Mouse (Mus musculus): ENCODE results near the gene Sdcbp2. TPM values are rescaled to one million over a fixed set of nuclear protein-coding genes. Genes with fewer than 3 reads are reported as not detected.

The Sdcbp2 gene
- polyA plus RNA-seq, 2 experiments = 1.6 to 2.0 TPM

DNA sequence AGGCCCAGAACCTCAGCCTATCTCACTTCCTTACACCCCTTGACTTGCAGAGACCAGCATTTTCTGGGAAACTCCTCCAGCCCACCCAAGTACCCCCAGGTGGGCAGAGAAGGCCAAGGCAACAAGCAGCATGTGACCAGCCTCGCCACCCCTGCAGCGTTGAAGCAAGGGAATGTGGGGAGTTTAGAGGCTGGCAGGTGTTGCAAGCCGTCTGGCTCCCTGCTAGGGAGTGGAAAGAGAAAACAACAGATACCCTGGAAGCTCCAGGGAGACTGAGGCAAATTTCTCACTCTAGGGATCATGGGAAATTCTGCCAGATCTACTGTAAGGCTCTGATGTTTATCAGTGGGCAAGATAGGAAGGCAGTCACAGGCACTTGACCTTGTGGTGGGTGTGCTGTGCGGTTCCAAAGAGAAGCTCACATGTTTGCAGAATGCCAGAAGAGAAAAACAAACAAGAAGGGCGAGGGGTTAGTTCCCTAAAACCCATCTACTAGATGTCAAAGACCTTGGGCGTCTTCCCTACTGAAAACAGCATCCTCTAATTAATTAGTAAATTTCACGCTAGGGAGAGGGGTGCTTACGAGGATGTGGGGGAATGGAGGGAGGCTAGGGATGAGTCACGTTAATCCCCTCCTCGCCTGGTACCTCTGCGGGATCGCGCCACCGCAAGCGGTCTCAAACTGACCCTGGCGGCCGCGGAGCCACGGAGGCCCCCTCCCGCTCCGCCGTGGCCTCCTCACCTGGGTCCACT is 59.2 kb downstream of the Sdcbp2 start:
- DNase-seq (ENCODE audit: low spot score) = no peak
- Histone ChIP-seq H3K27ac (replicated peaks; ENCODE audit: low read depth, low read length) (no peak overlapping the region), H3K27me3 (ENCODE audit: control insufficient read depth, insufficient read depth, low read length) (peaks cover 23% of the 10 kb centered on the region; the same call in 1 of the 2 replicates), H3K36me3 (ENCODE audit: control insufficient read depth, insufficient read depth, low read length) (no peaks in the 10 kb centered on the region), H3K9me3 (ENCODE audit: control insufficient read depth, low read length) (no peaks in the 10 kb centered on the region), H3K4me2 (replicated peaks; ENCODE audit: low read depth, low read length, severe bottlenecking) (peak overlapping the region; percentile 97), H3K4me1 (ENCODE audit: control insufficient read depth, insufficient read depth, low read length) (peaks cover 3% of the 10 kb centered on the region; the same call in 1 of the 2 replicates), H3K4me3 (replicated peaks; ENCODE audit: low read length) (peak overlapping the region; percentile 63), H3K9ac (ENCODE audit: low read depth, low read length, severe bottlenecking) (peak overlapping the region; percentile 68)
- no peak for TF ChIP-seq POLR2A (IDR thresholded peaks at IDR 0.05; ENCODE audit: borderline replicate concordance, extremely low read depth, insufficient read depth, insufficient read length)
- WGBS = 3% methylated on average over 22 of the region's 22 CpGs
- ATAC-seq (ENCODE audit: low FRiP score, low read depth) = no peak

- ATAC-seq (ENCODE audit: low FRiP score, low read depth) (peak; percentile 70; the same call in 1 of the 2 replicates), DNase-seq (ENCODE audit: low spot score) (peak; percentile 15)
- Histone ChIP-seq H3K4me1 (ENCODE audit: control insufficient read depth, insufficient read depth, low read length) (peaks cover 3% of the 10 kb centered on the region; the same call in 1 of the 2 replicates), H3K9me3 (ENCODE audit: control insufficient read depth, low read length) (no peaks in the 10 kb centered on the region), H3K4me2 (replicated peaks; ENCODE audit: low read depth, low read length, severe bottlenecking) (peak within 1 kb of the TSS; percentile 97), H3K27ac (replicated peaks; ENCODE audit: low read depth, low read length) (no peak within 1 kb of the TSS), H3K27me3 (ENCODE audit: control insufficient read depth, insufficient read depth, low read length) (peaks cover 23% of the 10 kb centered on the region; the same call in 1 of the 2 replicates), H3K9ac (ENCODE audit: low read depth, low read length, severe bottlenecking) (peak within 1 kb of the TSS; percentile 68), H3K36me3 (ENCODE audit: control insufficient read depth, insufficient read depth, low read length) (no peaks in the 10 kb centered on the region), H3K4me3 (replicated peaks; ENCODE audit: low read length) (peak within 1 kb of the TSS; percentile 63)
- no peak for TF ChIP-seq POLR2A (IDR thresholded peaks at IDR 0.05; ENCODE audit: borderline replicate concordance, extremely low read depth, insufficient read depth, insufficient read length)
- under 1% methylated on average over 34 of the region's 47 CpGs for WGBS
Observed at GRCm38 (mm10) chr2:151632159-151632814, 59.9 kb downstream of the Sdcbp2 start, which contains the start of gene Snph. Gene Snph, minus strand, starts transcription at chr2:151632593.

DNA sequence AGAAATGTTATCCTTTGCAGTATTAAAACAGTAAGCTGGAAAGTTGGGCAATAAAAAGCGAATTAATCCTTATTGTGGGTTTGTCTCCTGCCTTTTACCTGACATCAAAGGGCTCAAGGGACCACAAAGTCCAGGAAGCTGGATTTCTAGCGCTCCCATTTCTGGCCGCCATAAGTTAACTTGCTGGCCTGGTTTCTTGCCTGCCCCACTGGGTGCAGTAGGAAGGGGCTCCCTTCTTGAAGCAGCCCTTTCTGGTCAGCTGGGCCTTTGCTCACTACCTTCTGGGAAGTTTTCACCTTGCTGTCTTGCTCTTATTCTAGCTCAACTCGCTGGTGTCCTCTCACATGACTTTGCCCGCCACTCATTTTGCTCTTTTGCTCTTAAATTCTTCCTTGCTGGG is 60.6 kb downstream of the Sdcbp2 start:
- Histone ChIP-seq H3K9me3 (ENCODE audit: control insufficient read depth, low read length) (no peaks in the 10 kb centered on the region), H3K27me3 (ENCODE audit: control insufficient read depth, insufficient read depth, low read length) (peaks cover 23% of the 10 kb centered on the region; the same call in 1 of the 2 replicates), H3K36me3 (ENCODE audit: control insufficient read depth, insufficient read depth, low read length) (no peaks in the 10 kb centered on the region), H3K4me2 (replicated peaks; ENCODE audit: low read depth, low read length, severe bottlenecking) (no peak overlapping the region), H3K9ac (ENCODE audit: low read depth, low read length, severe bottlenecking) (no peak overlapping the region), H3K4me1 (ENCODE audit: control insufficient read depth, insufficient read depth, low read length) (peaks cover 3% of the 10 kb centered on the region; the same call in 1 of the 2 replicates), H3K27ac (replicated peaks; ENCODE audit: low read depth, low read length) (no peak overlapping the region), H3K4me3 (replicated peaks; ENCODE audit: low read length) (no peak overlapping the region)
- ATAC-seq (ENCODE audit: low FRiP score, low read depth) (no peak), DNase-seq (ENCODE audit: low spot score) (no peak)
- WGBS = 40% methylated on average over 5 of the region's 5 CpGs
- no peak for TF ChIP-seq POLR2A (IDR thresholded peaks at IDR 0.05; ENCODE audit: borderline replicate concordance, extremely low read depth, insufficient read depth, insufficient read length)

- ATAC-seq (ENCODE audit: low FRiP score, low read depth) (no peak), DNase-seq (ENCODE audit: low spot score) (no peak)
- no peak overlapping the region for H3K4me3 ChIP-seq (replicated peaks; ENCODE audit: low read length)
- TF ChIP-seq POLR2A (IDR thresholded peaks at IDR 0.05; ENCODE audit: borderline replicate concordance, extremely low read depth, insufficient read depth, insufficient read length) = no peak
- 36% methylated on average over 2 of the region's 2 CpGs for WGBS
- H3K27me3 ChIP-seq (ENCODE audit: control insufficient read depth, insufficient read depth, low read length) = peaks cover 23% of the 10 kb centered on the region; the same call in 1 of the 2 replicates
- H3K4me2 ChIP-seq (replicated peaks; ENCODE audit: low read depth, low read length, severe bottlenecking) = no peak overlapping the region
- no peak overlapping the region for H3K27ac ChIP-seq (replicated peaks; ENCODE audit: low read depth, low read length)
- H3K9me3 ChIP-seq (ENCODE audit: control insufficient read depth, low read length) = no peaks in the 10 kb centered on the region
- no peaks in the 10 kb centered on the region for H3K36me3 ChIP-seq (ENCODE audit: control insufficient read depth, insufficient read depth, low read length)
- peaks cover 3% of the 10 kb centered on the region; the same call in 1 of the 2 replicates for H3K4me1 ChIP-seq (ENCODE audit: control insufficient read depth, insufficient read depth, low read length)
- no peak overlapping the region for H3K9ac ChIP-seq (ENCODE audit: low read depth, low read length, severe bottlenecking)
Observed at GRCm38 (mm10) chr2:151634903-151635302, 62.5 kb downstream of the Sdcbp2 start.

DNA sequence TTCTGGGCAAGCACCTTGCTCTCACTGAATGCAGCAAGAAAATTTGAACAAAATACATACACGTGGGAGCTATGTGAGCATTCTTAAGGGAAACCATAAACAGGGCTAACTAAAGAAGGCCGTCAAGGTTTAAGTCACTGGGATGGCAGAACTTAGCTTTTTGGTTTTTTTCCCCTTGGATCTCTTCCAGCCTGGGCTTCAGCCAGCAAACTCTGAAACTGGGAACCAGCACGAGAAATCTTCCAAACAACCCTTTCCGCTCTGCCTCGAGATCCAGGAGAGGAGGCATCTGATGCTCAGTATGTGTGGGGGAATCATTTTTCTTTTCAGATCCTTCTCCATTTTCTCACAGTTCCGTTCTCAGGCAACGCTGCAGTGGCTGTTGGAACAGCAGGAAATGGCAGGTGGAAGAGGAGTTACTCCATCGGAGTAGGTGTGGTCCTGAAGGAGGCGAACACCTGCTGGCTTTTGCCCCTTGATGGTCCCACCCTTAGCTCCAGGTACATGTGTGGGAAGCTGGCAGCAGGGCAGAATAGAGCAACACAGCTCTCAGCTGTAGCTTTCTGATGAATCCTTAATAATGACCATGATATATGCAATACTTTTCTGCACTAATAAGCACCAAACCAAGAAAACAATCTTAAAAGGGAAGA is 63.1 kb downstream of the Sdcbp2 start:
- no peak overlapping the region for H3K27ac ChIP-seq (replicated peaks; ENCODE audit: low read depth, low read length)
- no peak for TF ChIP-seq POLR2A (IDR thresholded peaks at IDR 0.05; ENCODE audit: borderline replicate concordance, extremely low read depth, insufficient read depth, insufficient read length)
- no peak for DNase-seq (ENCODE audit: low spot score)
- WGBS = 64% methylated on average over 9 of the region's 9 CpGs
- H3K27me3 ChIP-seq (ENCODE audit: control insufficient read depth, insufficient read depth, low read length) = peaks cover 23% of the 10 kb centered on the region; the same call in 1 of the 2 replicates
- no peak for ATAC-seq (ENCODE audit: low FRiP score, low read depth)
- H3K36me3 ChIP-seq (ENCODE audit: control insufficient read depth, insufficient read depth, low read length) = no peaks in the 10 kb centered on the region
- H3K4me2 ChIP-seq (replicated peaks; ENCODE audit: low read depth, low read length, severe bottlenecking) = no peak overlapping the region
- H3K9me3 ChIP-seq (ENCODE audit: control insufficient read depth, low read length) = no peaks in the 10 kb centered on the region
- no peak overlapping the region for H3K4me3 ChIP-seq (replicated peaks; ENCODE audit: low read length)
- no peak overlapping the region for H3K9ac ChIP-seq (ENCODE audit: low read depth, low read length, severe bottlenecking)
- peaks cover 3% of the 10 kb centered on the region; the same call in 1 of the 2 replicates for H3K4me1 ChIP-seq (ENCODE audit: control insufficient read depth, insufficient read depth, low read length)

Measured in limb, embryonic 14.5 days (tissue).